Mouse (Mus musculus): ENCODE measurements around the gene Agbl3. TPM values are rescaled to one million over a fixed set of nuclear protein-coding genes. Genes with fewer than 3 reads are reported as not detected.

Agbl3 gene
- polyA plus RNA-seq, 1 experiment: not detected

- TF ChIP-seq GATA1 (IDR thresholded peaks at IDR 0.05; ENCODE audit: low read length): no peak
Observed at GRCm38 (mm10) chr6:34770491-34770890, 9.7 kb upstream of the Agbl3 start.

- no peak for TF ChIP-seq GATA1 (IDR thresholded peaks at IDR 0.05; ENCODE audit: low read length)
Observed at GRCm38 (mm10) chr6:34776396-34776795, 3.8 kb upstream of the Agbl3 start.

- TF ChIP-seq GATA1 (IDR thresholded peaks at IDR 0.05; ENCODE audit: low read length): no peak
Observed at GRCm38 (mm10) chr6:34777094-34777493, 3.1 kb upstream of the Agbl3 start.

GRCm38 (mm10) chr6:34777981-34778668, 2.1 kb upstream of the Agbl3 start:
- TF ChIP-seq GATA1 (IDR thresholded peaks at IDR 0.05; ENCODE audit: low read length): no peak

GRCm38 (mm10) chr6:34780943-34781289, 684 bp downstream of the Agbl3 start:
- no peak for TF ChIP-seq GATA1 (IDR thresholded peaks at IDR 0.05; ENCODE audit: low read length)

- no peak for TF ChIP-seq GATA1 (IDR thresholded peaks at IDR 0.05; ENCODE audit: low read length)
Observed at GRCm38 (mm10) chr6:34782493-34782892, 2.3 kb downstream of the Agbl3 start.

- no peak for TF ChIP-seq GATA1 (IDR thresholded peaks at IDR 0.05; ENCODE audit: low read length)
Observed at GRCm38 (mm10) chr6:34796881-34797280, 16.6 kb downstream of the Agbl3 start.

GRCm38 (mm10) chr6:34797887-34798286, 17.7 kb downstream of the Agbl3 start:
- no peak for TF ChIP-seq GATA1 (IDR thresholded peaks at IDR 0.05; ENCODE audit: low read length)

GRCm38 (mm10) chr6:34805582-34805981, 25.4 kb downstream of the Agbl3 start:
- TF ChIP-seq GATA1 (IDR thresholded peaks at IDR 0.05; ENCODE audit: low read length): no peak

GRCm38 (mm10) chr6:34810651-34811050, 30.4 kb downstream of the Agbl3 start:
- TF ChIP-seq GATA1 (IDR thresholded peaks at IDR 0.05; ENCODE audit: low read length): no peak

- TF ChIP-seq GATA1 (IDR thresholded peaks at IDR 0.05; ENCODE audit: low read length): no peak
Observed at GRCm38 (mm10) chr6:34824406-34824805, 44.2 kb downstream of the Agbl3 start.

- TF ChIP-seq GATA1 (IDR thresholded peaks at IDR 0.05; ENCODE audit: low read length): no peak
Observed at GRCm38 (mm10) chr6:34832352-34832751, 52.1 kb downstream of the Agbl3 start.

- TF ChIP-seq GATA1 (IDR thresholded peaks at IDR 0.05; ENCODE audit: low read length): no peak
Observed at GRCm38 (mm10) chr6:34861546-34862053, 81.4 kb downstream of the Agbl3 start.

GRCm38 (mm10) chr6:34862381-34862780, 82.1 kb downstream of the Agbl3 start:
- TF ChIP-seq GATA1 (IDR thresholded peaks at IDR 0.05; ENCODE audit: low read length): no peak

GRCm38 (mm10) chr6:34862791-34863403, 82.7 kb downstream of the Agbl3 start, which contains the start of gene Tmem140:
Tmem140 (plus strand) TSS chr6:34863146.
- TF ChIP-seq GATA1 (IDR thresholded peaks at IDR 0.05; ENCODE audit: low read length): no peak

- no peak for TF ChIP-seq GATA1 (IDR thresholded peaks at IDR 0.05; ENCODE audit: low read length)
Observed at GRCm38 (mm10) chr6:34863786-34864514, 83.7 kb downstream of the Agbl3 start.

All from G1E-ER4 (cell line).